Mouse (Mus musculus) liver, adult 2 months (tissue): ENCODE data around the gene Cyp3a57. TPM values are rescaled to one million over a fixed set of nuclear protein-coding genes. Genes with fewer than 3 reads are reported as not detected.

Experiments
- DNase-seq: peaks from one replicate; pipeline ENCODE4 v3.0.0-alpha.2; 2011; ENCODE audit warnings: low read depth, low spot score; ENCODE audit errors: extremely low read depth
- H3K27ac ChIP-seq: fragments of 200-500 bp; replicated peaks from 2 replicates; pipeline ENCODE4 v1.5.1; 2012; ENCODE audit warnings: low read depth, mild to moderate bottlenecking, control low read depth, inconsistent platforms, low read length; ENCODE audit not compliant: insufficient read depth
- H3K27me3 ChIP-seq: fragments of 200-500 bp; 2 replicates; pipeline ENCODE4 v1.6.1; 2012; ENCODE audit warnings: mild to moderate bottlenecking, moderate library complexity, low read length, inconsistent platforms; ENCODE audit not compliant: control insufficient read depth, insufficient read depth
- H3K36me3 ChIP-seq: fragments of 200-500 bp; 2 replicates; pipeline ENCODE4 v1.6.1; 2012; ENCODE audit warnings: low read length, inconsistent platforms; ENCODE audit not compliant: control insufficient read depth, insufficient read depth
- H3K4me1 ChIP-seq: fragments of 200-500 bp; 2 replicates; pipeline ENCODE4 v1.6.1; 2011; ENCODE audit warnings: low read length; ENCODE audit not compliant: control insufficient read depth, insufficient read depth
- H3K4me3 ChIP-seq: fragments of 200-500 bp; 2 replicates; pipeline ENCODE4 v1.5.1; 2011; ENCODE audit warnings: low read depth, mild to moderate bottlenecking, control low read depth, low read length, moderate library complexity; ENCODE audit not compliant: insufficient read depth
- H3K79me2 ChIP-seq: fragments of 200-500 bp; 2 replicates; pipeline ENCODE4 v1.6.1; 2012; ENCODE audit warnings: inconsistent platforms, mild to moderate bottlenecking, low read length, moderate library complexity; ENCODE audit not compliant: control insufficient read depth, insufficient read depth
- H3K9ac ChIP-seq: fragments of 200-500 bp; 2 replicates; pipeline ENCODE4 v1.6.1; 2012; ENCODE audit warnings: low read depth, mild to moderate bottlenecking, control low read depth, inconsistent platforms, low read length
- CTCF ChIP-seq: fragments of 200-500 bp; IDR thresholded peaks from 2 replicates; pipeline ENCODE4 v1.5.1; 2011; ENCODE audit warnings: low read depth, low read length, control low read depth
- POLR2A ChIP-seq: fragments of 200-500 bp; IDR thresholded peaks from 2 replicates; pipeline ENCODE4 v1.6.1; 2011; ENCODE audit warnings: low read length, control low read depth; ENCODE audit not compliant: insufficient read depth; ENCODE audit errors: extremely low read depth
- WGBS: fragments of 180-500 bp; shearing (Covaris S2); methylation state at CpG from one replicate; pipeline ENCODE4 v1.1.7; 2018; 5-methylcytosine and 5-hydroxymethylcytosine counted together
- polyA plus RNA-seq: library from polyadenylated mRNA; depleted of rRNA; stranded (reverse); fragments of >200 nt; gene quantifications from 2 replicates; pipeline ENCODE4 v1.2.3, GENCODE M21; 2012; rRNA removed
- total RNA-seq: library from RNA; depleted of rRNA; stranded (reverse); fragments of >200 nt; gene quantifications from 2 replicates; pipeline ENCODE4 v1.2.3, GENCODE M21; 2014; rRNA removed

Gene Cyp3a57
- total and polyA plus RNA-seq, 2 experiments, result 0.18 TPM; not detected in 1

DNA sequence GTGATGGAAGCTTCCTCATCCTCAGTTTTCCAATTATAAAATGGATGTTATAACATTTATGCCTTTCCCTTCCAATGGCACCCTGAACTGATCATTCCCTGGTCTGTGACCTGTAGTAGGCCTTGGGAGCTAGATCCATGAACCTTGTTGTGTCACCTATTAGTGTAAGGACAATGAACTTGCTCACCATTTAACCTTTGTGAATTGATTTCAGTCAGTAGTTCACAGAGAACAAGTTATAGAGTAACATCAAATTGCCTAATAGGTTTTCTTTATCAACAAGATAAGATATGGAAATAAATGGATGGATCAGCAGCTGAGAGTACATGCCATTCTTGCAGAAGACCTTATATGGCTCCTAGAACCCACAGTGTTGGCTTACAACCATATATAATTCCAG, 85.9 kb downstream of the Cyp3a57 start:
- no peak overlapping the region for H3K9ac ChIP-seq
- peaks cover 5% of the 10 kb centered on the region; the same call in 1 of the 2 replicates for H3K27me3 ChIP-seq
- H3K4me3 ChIP-seq, result no peak overlapping the region
- TF ChIP-seq CTCF (no peak), POLR2A (no peak)
- DNase-seq, result peak; percentile 96
- H3K27ac ChIP-seq, result no peak overlapping the region
- H3K4me1 ChIP-seq, result peaks cover 3% of the 10 kb centered on the region
- H3K79me2 ChIP-seq, result no peaks in the 10 kb centered on the region
- no peaks in the 10 kb centered on the region for H3K36me3 ChIP-seq

DNA sequence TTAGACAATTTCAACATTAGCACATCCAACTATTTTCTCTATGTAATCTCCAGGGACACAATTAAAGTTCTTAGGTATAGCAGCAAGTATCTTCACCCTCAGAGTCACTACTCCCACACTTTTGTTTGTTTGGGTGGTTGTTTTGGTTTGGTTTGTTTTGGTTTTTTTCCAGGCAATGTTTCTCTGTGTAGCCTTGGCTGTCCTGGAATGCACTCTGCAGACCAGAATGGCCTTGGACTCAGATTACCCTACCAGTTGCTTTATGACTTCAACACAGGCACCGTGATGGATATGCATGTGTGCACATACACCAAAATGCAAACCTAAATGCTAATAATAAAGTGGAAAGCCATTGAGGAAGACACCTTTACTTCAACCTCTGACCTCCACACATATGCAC, 88.6 kb downstream of the Cyp3a57 start:
- Histone ChIP-seq H3K4me1 (peaks cover 3% of the 10 kb centered on the region), H3K27ac (no peak overlapping the region), H3K36me3 (no peaks in the 10 kb centered on the region), H3K79me2 (no peaks in the 10 kb centered on the region), H3K27me3 (peaks cover 5% of the 10 kb centered on the region; the same call in 1 of the 2 replicates), H3K9ac (no peak overlapping the region), H3K4me3 (no peak overlapping the region)
- 25% methylated on average over 1 of the region's 1 CpGs for WGBS
- TF ChIP-seq POLR2A, result no peak
- no peak for TF ChIP-seq CTCF
- peak; percentile 45 for DNase-seq

Other genes with a start within 250 kb of the Cyp3a57 start
- 30.9 and 61.0 TPM in 2 replicates for gene Arpc1b, start 231.1 kb upstream of the Cyp3a57 start, total RNA-seq
- gene Arpc1b, start 231.1 kb upstream of the Cyp3a57 start, polyA plus RNA-seq, result 93.8 and 137 TPM in 2 replicates
- gene Pdap1, start 205.0 kb upstream of the Cyp3a57 start, total RNA-seq, result 12.6 and 16.1 TPM in 2 replicates
- gene Pdap1, start 205.0 kb upstream of the Cyp3a57 start, polyA plus RNA-seq, result 16.9 and 19.7 TPM in 2 replicates
- 57.9 and 66.4 TPM in 2 replicates for gene Bud31, start 204.9 kb upstream of the Cyp3a57 start, total RNA-seq
- gene Bud31, start 204.9 kb upstream of the Cyp3a57 start, polyA plus RNA-seq, result 45.5 and 45.7 TPM in 2 replicates
- gene Ptcd1, start 178.2 kb upstream of the Cyp3a57 start, total RNA-seq, result 7.2 and 8.3 TPM in 2 replicates
- 7.5 and 7.6 TPM in 2 replicates for gene Ptcd1, start 178.2 kb upstream of the Cyp3a57 start, polyA plus RNA-seq
- 16.4 TPM in 2 replicates for gene Cpsf4, start 178.1 kb upstream of the Cyp3a57 start, total RNA-seq
- 16.8 and 20.2 TPM in 2 replicates for gene Cpsf4, start 178.1 kb upstream of the Cyp3a57 start, polyA plus RNA-seq
- 331 and 332 TPM in 2 replicates for gene Atp5j2, start 153.2 kb upstream of the Cyp3a57 start, total RNA-seq
- gene Atp5j2, start 153.2 kb upstream of the Cyp3a57 start, polyA plus RNA-seq, result 171 and 187 TPM in 2 replicates
- gene Zkscan14, start 143.4 kb upstream of the Cyp3a57 start, total RNA-seq, result 6.8 and 8.5 TPM in 2 replicates
- 1.8 and 2.1 TPM in 2 replicates for gene Zkscan14, start 143.4 kb upstream of the Cyp3a57 start, polyA plus RNA-seq
- 7.6 and 7.8 TPM in 2 replicates for gene Zkscan5, start 140.7 kb upstream of the Cyp3a57 start, total RNA-seq
- gene Zkscan5, start 140.7 kb upstream of the Cyp3a57 start, polyA plus RNA-seq, result 4.8 and 4.9 TPM in 2 replicates
- 29.5 and 29.9 TPM in 2 replicates for gene Zfp655, start 113.6 kb upstream of the Cyp3a57 start, total RNA-seq
- gene Zfp655, start 113.6 kb upstream of the Cyp3a57 start, polyA plus RNA-seq, result 11.4 and 11.8 TPM in 2 replicates
- gene Zscan25, start 64.8 kb upstream of the Cyp3a57 start, total RNA-seq, result 3.0 and 3.5 TPM in 2 replicates
- 6.5 and 6.7 TPM in 2 replicates for gene Zscan25, start 64.8 kb upstream of the Cyp3a57 start, polyA plus RNA-seq
- gene Cyp3a16, start 124.4 kb downstream of the Cyp3a57 start, total RNA-seq, result 0.27 and 201 TPM in 2 replicates
- 1.0 and 33.3 TPM in 2 replicates for gene Cyp3a16, start 124.4 kb downstream of the Cyp3a57 start, polyA plus RNA-seq
- gene Cyp3a41b, start 239.5 kb downstream of the Cyp3a57 start, total RNA-seq, result 0.07 and 72.6 TPM in 2 replicates
- 1.5 and 36.0 TPM in 2 replicates for gene Cyp3a41b, start 239.5 kb downstream of the Cyp3a57 start, polyA plus RNA-seq